Mouse (Mus musculus) gastrocnemius, postnatal 4 days (tissue): ENCODE results near the gene Dis3l2. TPM values are rescaled to one million over a fixed set of nuclear protein-coding genes. Genes with fewer than 3 reads are reported as not detected.

Source experiments
- DNase-seq, 2 experiments: peaks; one replicate each; pipeline ENCODE4 v3.0.0; 2021 to 2022; ENCODE audit warnings: low spot score in 2 of 2, mixed read lengths in 2 of 2
- total RNA-seq, 2 experiments: library from RNA; stranded (reverse); gene quantifications; 2 replicates each; pipeline ENCODE4 v1.2.3; 2021

The Dis3l2 gene
- total RNA-seq, 2 experiments from 2014 or later = 21.0 to 22.4 TPM

DNA sequence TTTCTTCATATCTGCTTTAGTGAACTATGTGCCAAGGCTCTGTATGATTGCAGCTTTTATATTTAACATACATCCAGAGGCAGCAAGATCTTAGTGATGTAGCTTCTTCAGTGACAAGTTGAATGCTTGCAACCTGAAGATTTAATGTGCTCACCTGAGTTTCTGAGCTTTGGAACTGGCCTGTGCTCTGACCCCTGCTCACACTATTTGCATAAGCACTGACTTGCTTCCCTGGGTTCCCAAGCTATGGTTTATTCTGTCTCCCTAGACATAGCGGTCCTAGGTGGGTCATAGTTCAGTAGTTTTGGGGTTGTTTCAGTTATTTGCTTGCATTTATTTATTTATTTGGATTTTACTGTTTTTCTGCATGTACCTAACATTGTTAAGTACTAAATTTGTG lies 14.6 kb downstream of the Dis3l2 start:
- DNase-seq = no peak

DNA sequence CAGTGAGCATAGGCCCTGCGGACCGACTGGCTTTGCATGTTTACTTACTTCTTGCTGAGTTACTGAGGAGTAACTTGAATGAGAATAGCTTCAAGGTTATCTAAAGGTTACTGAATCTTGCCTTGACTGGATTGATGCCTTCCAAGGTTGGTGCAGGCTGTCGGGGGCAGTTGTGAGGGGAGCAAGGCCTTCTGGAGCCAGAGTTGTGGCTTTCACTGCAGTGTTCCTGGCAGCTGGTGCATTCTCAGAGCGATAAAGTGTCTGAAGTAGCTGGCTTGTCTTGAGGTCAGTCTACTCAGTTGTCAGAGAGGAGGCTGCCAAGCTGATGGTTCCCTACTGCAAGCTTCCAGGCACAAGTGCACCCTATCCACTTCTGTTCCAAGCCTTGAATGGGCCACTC lies 15.8 kb downstream of the Dis3l2 start:
- DNase-seq = no peak

DNA sequence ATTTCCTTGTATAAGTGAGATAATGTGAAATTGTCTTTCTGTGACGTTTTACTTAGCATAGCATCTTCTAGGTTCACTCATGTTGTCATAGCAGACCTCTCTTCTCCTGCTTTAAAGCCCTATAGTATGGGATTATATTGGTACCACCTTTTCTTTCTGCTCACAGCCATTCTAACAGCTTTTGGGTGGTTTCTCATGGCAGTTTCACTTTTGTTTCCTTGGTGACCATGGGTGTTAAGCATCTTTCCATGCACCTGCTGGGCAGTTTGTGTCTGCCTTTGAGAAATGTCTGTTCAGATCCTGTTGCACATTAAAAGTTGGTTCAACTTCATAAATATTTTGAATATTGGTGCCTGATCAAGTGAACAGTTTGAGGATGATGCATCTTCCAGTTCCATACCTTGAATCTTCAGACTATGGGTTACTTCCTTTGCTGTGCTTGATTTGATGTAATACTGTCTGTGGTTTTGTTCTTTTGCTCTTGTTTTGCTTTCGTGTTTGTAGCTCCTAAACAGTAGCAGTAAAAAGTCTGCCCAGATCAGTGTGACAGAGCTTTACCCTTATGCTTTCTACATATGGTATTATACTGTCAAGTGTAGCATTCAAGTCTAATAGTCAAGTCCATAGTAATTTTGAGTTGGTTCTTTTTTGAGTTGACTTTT lies 29.7 kb downstream of the Dis3l2 start:
- no peak for DNase-seq

DNA sequence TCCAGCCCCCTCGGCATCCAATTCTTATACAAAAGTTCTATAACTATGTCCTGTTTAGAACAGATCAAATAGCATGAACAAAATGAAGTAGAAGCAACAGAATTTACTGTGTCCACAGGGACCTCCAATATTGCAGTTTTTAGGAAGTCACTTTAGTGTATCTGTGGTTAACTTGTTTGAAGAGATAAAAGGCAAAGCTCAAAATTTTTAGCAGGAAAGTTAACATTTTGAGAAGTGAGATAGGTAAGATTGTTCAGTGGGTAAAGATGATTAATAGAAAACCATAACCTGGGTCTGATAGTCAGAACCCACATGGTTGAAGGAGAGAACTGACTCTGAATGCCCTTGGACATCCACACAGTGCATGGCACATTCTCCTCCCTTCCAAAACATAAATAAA lies 32.8 kb downstream of the Dis3l2 start:
- DNase-seq = no peak

DNA sequence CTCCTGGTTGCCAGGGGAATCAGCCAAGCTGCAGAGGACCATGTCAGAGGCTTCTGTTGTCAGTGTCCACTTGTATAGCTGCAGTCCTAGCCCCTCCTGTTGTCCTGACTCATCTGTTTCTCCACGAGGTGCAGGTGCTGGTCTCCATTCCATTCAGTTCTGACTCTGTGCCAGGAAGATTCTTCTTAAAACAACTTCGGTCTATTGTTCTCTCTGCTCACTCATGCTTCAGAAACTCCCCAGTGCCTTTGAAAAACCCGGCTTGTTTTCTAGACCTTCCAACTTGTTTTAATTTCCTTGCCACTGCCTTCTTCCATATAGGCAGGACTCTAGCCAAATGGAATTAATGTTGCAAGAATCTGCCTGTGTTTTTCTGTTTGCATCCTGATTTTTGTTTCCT lies 39.3 kb downstream of the Dis3l2 start:
- DNase-seq = no peak

DNA sequence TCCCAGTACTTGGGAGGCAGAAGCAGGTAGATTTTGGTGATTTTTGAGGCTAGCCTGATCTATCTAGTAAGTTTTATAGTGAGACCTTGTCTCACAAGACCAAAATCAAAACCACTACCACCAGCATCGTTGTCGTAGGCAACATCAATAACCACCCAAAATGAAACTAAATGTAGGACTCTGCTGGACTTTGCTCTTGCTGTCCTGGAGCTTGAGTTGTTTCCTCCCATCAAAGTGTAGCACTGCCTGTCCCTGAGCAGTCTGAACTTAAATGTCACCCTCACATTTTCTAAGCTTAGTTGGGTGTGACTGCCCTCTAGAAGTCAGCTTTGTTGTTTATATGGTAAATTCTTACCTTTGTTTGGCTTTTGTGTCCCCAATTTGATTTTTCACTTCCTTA lies 43.4 kb downstream of the Dis3l2 start:
- no peak for DNase-seq

DNA sequence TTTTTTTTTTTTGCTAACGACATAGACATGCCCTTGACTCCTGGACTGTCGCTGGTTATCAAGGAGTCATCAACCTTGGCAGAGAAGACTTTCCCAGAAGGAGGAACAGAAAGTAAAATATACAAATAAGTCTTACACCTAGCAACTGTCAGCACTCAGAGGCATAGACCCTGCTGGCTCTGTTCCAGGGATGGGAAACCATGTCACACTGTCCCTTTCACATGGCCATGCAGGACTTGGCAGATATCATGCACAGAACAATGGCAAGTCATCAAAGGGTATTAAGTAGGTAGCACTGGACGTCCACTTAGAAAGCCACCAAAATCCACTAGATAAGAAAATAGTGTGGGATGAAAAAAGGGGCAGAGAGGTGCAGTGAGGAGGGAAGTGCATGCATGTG lies 46.5 kb downstream of the Dis3l2 start:
- DNase-seq = no peak

DNA sequence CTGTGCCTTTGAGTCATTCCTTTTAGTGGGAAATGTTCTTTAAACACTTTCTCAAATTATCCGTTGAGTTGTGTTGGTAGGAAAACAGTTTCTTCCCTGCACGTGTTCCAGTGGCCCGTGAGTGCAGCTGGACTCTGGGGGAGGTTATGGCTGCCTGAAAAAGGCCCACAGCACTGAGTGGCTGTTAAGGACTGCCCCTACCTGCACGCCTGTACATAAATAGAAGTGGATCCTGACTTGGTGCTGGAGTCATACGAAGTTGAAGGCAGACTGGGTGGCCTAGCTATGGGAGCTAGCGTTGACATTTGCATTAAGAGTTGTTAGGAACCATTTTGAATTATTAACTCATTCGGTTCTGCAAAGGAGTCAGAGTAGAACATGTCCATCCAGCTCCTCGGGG lies 49.8 kb downstream of the Dis3l2 start:
- DNase-seq = no peak

DNA sequence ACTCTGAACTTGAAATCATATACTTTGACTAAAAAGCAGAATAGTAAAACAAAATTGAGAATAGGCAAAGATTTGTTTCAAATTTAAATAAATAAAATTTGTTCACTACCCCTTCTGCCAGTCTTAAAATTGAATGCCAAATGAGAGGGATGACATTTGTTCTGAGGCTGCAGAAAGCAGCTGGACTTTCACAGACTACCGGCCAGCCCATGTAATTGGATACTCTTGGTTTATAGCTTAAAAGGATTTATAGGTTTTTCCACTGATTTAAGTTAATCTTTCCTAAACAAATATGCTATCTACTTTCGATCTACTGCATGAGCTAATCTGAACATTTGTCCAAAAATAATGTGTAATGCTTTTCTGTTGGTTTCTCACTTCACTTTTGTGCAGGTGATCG lies 50.7 kb downstream of the Dis3l2 start:
- no peak for DNase-seq

DNA sequence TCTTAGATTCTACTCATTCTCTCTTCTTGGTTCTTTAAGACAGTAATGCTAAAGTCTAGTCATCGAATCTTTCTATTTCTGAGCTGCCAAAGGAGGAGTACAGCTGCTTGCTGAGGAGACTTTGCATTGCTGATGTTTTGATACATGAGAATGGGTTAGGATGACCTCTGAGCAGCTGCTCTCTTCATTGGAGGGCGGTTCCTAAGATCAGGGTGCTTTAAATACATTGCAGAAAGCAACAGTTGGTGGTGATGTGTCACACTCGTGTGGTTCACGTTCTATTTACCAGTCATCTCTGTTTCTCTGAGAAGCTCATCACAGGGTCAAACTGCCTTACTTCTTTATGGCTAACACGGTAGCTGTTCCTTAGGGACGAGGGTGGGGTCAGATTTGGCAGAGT lies 54.5 kb downstream of the Dis3l2 start:
- DNase-seq = peak in 1 of 2 experiments; percentile 26

DNA sequence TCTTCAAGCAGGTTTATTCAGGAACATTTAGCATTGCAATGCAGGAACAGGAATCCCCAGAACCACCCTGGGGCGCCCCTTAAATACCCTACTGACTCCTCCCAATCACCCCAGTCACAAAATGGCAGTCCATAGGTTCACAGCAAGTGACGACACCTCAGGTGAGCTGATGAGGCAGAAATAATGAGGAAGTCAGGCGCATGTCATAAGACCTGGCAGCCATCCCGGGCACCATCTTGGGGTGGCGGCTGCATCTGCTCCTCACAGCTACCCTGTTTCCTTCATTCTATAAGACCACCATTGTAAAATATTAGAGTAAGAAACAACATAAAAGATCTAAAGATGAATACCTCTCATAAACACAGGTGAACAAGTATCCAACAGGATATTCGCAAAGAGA lies 58.6 kb downstream of the Dis3l2 start:
- no peak for DNase-seq

DNA sequence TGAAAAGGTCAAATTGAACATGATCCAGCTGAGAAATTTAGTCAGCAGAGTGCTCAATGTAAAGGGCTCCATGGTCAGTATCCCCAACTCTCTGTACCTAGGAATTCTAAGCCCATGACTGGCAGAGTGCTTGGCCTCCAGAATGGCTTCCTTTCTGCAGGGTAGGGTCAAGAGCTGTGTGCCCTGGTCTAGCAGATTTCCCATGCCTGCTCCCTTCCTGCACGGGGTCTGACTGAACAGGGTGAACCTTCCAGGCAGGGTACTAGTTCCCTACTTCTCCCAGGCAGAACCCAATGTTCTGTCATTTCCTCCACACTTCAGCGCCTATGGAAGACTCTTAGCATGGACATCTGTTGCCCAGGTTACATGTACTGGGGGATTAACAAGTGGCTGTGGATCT lies 97.6 kb downstream of the Dis3l2 start:
- DNase-seq = no peak

DNA sequence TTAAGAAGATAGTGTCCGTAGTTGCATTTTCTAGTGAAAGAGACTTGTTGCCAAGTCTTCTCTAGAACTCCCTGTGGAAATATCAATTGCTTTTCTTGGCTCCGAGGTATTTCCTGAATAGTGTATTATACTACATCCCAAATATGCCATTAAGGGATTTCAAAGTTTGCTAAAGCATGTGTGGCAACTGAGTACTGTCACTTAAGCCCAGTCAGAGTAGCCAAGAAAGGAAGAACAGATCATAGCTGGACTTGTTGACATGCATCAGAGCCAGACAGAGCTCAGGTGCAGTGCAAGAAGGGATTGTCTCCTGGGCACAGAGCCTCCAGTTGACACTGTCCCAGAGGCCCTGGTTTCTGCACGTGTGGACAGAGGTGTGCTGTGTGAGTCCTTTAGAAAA lies 108.1 kb downstream of the Dis3l2 start:
- no peak for DNase-seq

DNA sequence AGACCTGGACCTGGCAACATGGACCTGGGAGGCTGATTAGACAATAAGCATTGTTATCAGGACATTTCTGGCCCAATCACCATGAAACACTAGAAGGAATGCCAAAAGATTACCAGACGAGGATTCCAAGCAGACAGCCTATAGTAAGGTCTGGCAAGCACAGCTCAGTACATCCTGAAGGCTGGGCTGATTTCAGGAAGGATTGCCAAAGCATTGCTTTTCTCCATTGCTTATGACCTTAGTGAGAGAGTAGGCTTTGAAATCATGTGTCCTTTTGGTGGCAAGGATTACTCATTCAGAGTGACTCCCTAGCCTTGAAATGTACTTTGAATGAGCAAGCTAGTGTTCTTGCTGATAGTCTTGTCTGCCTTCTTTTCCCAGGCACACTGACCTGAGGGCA lies 118.7 kb downstream of the Dis3l2 start:
- DNase-seq = no peak

DNA sequence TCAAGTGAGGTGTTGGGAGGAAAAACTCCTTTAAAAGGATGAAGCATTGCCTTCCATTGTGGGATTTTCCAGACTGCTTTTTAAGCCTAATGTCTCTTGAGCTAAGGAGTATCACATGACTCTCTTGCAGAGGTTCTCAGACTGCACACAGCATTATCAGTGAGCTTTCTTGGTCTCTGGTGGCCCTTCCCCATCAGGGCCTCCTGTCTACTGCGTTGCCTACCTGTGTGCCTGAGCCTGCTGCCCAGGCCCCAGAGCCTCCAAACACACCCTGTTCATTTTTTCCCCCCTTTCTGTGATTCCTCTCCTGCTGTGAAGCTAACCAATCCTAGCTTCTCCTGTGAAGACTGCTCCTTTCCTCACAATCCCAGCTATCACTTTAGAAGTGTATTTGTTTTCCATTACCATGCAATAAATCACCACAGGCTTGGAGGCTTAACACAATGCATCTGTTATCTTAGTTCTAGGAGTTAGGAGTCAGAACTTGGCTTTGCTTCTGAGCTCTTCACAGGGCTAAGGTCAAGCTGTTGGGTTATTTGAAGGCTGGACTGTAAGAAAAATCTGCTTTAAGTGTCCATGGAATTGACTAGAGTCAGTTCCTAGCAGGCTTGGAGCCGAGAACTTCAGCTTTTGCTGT lies 130.9 kb downstream of the Dis3l2 start:
- no peak for DNase-seq

DNA sequence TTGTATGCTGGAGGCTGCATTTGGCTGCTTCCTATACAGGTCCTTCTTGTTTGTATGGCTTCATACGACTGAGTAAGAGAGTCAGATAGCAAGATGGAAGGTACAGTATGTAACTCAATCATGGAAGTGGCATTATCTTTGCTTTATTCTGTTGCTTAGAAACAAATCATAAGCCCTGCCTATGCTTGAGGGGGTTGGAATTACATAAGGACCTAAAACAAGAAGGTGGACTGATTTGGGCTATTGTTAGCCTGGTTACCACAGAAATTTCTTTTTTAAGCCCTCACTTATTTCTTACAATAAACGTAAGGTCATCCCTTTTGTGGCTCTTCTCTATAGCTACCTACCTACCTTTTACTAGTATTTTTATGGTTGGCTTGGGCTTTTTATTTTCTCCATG lies 131.4 kb downstream of the Dis3l2 start:
- DNase-seq = no peak

DNA sequence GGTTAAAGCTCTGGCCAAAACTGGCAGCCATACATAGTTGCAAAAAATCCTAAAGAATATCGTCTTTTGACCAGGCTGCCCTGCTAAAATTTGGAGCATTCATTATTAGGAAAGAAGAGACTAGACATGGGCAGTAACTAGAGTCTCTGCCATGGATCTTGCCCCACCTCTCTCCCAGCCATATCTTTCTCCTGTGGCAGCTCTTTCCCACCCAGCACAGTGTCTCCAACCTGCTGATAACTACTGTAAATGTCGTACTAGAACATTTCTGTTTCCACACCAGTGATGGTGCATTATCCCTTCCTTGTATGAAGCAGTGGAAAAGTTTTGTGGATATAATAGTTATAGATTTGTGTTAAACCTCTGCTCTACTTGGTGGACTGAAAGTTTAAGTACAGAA lies 147.1 kb downstream of the Dis3l2 start:
- DNase-seq = no peak

DNA sequence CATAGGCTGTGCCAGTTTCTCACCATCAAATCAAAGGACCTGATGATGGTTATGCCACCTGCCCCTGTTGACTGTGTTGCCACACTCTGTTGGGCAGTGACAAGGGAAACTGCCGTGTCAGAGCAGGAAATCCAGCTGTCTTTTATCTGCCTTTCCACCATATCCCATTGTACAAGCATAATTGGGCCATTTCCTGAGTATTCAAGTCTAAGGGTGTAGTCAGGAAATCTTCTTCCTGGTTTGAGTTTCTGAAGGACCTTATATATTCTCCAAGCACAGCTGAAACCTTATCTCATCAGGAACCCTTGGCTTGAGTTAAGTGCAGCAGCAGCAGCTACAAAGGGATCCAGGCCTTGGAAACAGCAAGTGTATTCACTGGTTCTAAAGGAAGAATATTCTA lies 155.3 kb downstream of the Dis3l2 start:
- no peak for DNase-seq

DNA sequence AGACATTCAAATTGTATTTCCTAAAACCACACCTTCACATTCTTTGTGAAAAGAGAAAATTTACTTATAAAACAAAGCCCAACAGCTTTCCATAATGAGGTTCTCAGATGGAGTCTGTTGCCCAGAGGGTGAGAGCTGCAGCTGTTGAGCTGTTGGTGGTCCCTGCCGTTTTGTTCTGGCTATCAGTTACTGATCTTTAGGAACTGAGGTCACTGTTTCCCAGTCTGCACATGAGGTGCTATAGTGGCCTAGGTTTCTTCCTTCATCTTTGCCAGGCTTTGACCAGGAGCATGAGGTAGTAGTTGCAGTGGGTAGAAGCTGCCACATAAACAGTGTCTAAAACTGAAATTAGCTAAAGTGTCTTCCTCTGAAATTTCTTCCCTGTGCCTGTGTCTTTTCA lies 155.8 kb downstream of the Dis3l2 start:
- peak in 1 of 2 experiments; percentile 11 for DNase-seq

DNA sequence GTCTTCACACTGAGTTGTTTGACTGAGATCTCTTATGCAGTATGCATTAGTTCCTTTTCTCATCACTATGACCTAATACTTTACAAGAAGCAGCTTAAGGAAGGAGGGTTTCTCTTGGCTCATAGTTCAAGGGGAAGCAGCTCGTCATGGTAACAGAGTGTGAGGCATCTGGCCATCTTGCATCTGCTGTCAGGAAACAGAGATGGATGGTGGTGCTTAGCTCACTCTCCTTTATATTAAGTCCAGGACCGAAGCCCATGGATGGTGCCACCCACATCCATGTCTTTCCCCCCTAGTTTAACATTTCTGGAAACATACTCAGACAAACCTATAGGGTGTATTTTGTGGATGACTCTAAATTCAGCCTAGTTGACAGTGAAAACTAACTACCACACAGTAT lies 170.1 kb downstream of the Dis3l2 start:
- DNase-seq = no peak

DNA sequence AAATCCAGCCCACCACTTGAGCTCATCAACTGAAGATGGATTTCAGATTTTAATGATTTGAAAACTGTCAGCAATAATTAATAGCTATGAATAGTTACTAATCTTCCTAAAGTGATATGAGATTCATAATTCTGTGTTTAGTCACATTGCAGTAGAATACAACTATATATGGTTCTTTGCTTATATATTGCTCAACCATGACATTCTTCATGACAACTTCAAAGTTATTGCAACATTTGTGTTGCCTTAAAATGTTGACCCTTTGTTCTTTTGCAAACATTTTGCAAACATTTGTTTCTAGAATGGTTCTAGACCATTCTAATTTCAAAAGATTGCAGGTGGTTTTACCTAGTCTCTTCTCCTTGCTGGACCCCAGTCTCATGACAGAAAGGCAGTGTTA lies 175.1 kb downstream of the Dis3l2 start:
- DNase-seq = no peak

DNA sequence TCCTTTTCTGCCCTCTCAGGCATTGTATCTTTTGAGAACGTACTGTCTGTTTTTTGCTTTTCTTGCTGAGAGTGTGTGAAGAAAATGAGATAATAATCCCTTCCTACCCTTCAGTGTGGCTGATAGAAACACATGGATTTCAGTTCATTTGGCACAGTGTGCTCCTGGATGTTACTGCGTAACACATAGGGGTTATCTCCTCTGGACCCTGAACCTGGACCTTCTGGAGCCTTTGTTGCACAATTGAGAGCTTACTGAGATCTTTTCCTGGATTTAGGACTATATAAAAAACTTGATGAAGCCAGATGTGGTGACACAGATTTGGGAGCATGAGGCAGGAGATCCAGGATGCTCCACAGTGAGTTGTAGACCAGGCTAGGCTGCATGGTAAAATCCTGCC lies 175.9 kb downstream of the Dis3l2 start:
- DNase-seq = no peak

DNA sequence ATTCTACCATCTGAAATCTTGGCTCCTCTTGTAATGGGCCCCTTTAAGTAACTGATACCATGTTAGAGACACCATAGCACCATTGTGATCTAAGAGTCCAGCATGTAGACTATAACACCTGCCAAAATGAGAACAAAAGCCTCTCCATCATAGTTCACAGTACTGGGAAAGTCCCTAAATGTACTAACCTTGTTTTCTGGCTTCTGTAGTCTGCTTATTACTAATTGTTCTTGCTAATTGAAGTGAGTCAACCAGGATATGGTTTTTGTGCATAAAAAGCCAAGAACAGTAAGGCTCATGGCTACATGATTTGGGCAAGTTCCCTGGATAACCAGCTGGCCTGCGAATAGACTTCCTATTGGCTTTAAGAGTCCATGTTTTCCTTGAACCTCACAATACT lies 183.5 kb downstream of the Dis3l2 start:
- DNase-seq = no peak
